Mouse (Mus musculus) bone marrow, adult 2 months (tissue): ENCODE results near the gene Cphx1.
"Not testable (repeated sequence)": the region's sequence is repeated elsewhere in the genome, so short reads cannot be mapped to it uniquely, and the experiment has no call there.

Experiments used
- CTCF ChIP-seq: fragments of 200-500 bp; IDR thresholded peaks from 2 replicates; pipeline ENCODE4 v1.5.1; 2011; ENCODE audit warnings: low read length, control low read depth; ENCODE audit not compliant: control insufficient read depth, insufficient read depth
- POLR2A ChIP-seq: fragments of 200-500 bp; IDR thresholded peaks from 2 replicates; pipeline ENCODE4 v1.6.1; 2011; ENCODE audit warnings: low read depth, mild to moderate bottlenecking, control low read depth, low read length, borderline replicate concordance; ENCODE audit not compliant: control insufficient read depth

DNA sequence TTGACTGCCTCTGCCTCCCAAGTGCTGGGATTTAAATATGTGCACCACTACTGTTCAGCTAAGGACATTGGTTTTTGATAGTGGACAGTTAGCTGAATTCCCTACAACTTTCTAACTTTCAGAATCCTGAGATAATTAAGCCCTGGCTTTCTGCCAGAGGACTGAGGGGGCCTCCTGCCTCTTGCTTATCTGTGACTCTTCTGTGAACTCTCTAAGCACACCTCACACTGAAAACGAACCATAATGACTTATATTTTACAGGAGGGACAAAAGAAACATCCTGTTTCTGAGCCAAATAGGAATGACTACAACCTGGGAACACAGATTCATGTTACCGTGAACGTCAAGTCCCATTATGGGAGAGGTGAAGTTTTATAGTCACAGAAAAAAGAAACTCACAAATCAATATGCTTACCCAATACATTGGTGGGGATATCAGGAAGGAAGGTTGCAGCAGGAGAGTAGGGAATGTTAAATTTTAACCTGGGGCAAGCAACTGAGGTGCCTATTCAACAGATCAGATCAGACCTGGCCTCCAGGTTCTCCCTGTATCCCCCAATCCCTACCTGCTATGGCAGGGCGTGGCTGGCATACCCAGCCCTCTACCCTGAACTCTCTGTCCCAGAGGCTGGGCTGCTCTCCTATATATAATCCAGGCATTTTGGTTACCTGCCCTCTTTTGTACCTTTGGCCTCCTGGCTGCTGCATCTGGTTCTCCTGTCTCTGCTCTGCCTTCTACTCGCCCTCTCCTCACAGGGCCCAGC, 1.1 kb upstream of the Cphx1 start:
- TF ChIP-seq CTCF, POLR2A: not testable (repeated sequence)
